Mouse (Mus musculus): Measurements from ENCODE around the gene Aldh3b3.

- no peak for TF ChIP-seq POLR2A (IDR thresholded peaks at IDR 0.05; ENCODE audit: insufficient read depth, low read length)
- TF ChIP-seq CTCF (IDR thresholded peaks at IDR 0.05; ENCODE audit: low read depth, low read length), result no peak
- TF ChIP-seq EP300 (IDR thresholded peaks at IDR 0.05; ENCODE audit: insufficient read depth, low read depth, low read length), result no peak
Measured at GRCm38 (mm10) chr19:3980917-3981316, 22.5 kb downstream of the Aldh3b3 start.
